Mouse (Mus musculus) ES-E14 (cell line): ENCODE data around the gene Uggt1.

ENCODE experiments used
- HCFC1 ChIP-seq: IDR thresholded peaks from 2 replicates; pipeline ENCODE4 v1.6.1; 2012; ENCODE audit warnings: low read length, inconsistent platforms, borderline replicate concordance; ENCODE audit not compliant: insufficient read depth
- ZC3H11A ChIP-seq: IDR thresholded peaks from 2 replicates; pipeline ENCODE4 v1.6.1; 2012; ENCODE audit warnings: low read depth, mild to moderate bottlenecking, inconsistent platforms, low read length, borderline replicate concordance

- TF ChIP-seq HCFC1 (no peak), ZC3H11A (no peak)
Observed at GRCm38 (mm10) chr1:36263833-36264488, 19.4 kb upstream of the Uggt1 start.
